Mouse (Mus musculus) brain, adult 2 months (tissue): Measurements from ENCODE around the gene Mob1b.
A peak's percentile ranks its signal among the peaks of the same experiment; 100 is the strongest.
"Not testable (repeated sequence)": the region's sequence is repeated elsewhere in the genome, so short reads cannot be mapped to it uniquely, and the experiment has no call there.

ENCODE experiments used
- DNase-seq: peaks from one replicate; pipeline ENCODE4 v3.0.0; 2011; ENCODE audit warnings: low read depth, low spot score

Gene Mob1b

DNA sequence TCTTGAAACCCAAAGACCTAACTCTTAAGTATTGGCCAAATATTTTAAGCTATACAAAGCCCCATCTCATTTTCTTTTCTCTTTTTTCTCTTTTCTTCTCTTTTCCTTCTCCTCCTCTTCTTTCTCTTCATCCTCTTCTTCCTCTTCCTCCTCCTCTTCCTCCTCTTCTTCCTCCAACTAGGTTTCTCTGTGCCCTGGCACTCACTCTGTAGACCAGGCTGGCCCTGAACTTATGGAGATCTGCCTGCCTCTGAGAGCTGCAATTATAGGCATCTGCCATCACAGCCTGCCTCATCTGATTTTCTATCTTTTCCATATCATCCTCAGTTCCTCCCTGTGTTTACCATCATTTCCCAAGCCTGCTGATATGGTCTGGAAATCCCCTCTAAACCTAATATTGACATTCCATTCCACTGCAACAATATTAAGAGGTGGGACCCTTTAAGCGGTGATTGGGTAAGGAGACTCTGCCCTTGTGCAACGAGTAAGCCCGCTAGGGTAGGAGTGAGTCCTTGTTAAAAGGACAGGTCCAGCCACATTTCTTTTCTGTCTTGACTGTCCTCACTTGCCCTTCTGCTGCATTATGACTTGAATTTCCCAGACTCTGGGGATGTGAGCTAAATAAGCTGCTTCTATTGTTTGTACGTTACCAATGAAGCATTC is 21.3 kb upstream of the Mob1b start:
- no peak for DNase-seq

DNA sequence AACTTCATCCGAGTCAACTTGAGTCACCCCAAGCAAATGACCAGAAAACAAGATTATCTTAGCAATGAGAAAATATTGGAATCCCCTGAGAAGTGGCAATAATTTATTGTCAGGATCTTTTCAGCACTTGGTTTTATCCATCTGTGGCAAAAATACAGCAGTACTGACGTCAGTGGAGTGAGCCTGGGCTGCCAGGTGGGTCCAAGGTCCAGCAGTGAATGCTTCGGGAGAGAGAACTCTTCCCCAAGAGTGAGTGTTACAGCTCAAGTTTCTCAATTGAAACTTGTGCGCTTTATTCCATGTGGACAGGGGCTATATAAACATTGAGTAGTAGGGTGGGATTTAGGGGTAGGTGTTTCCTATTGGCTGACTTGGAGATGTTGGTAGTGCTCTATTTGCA is 18.6 kb upstream of the Mob1b start:
- no peak for DNase-seq

DNA sequence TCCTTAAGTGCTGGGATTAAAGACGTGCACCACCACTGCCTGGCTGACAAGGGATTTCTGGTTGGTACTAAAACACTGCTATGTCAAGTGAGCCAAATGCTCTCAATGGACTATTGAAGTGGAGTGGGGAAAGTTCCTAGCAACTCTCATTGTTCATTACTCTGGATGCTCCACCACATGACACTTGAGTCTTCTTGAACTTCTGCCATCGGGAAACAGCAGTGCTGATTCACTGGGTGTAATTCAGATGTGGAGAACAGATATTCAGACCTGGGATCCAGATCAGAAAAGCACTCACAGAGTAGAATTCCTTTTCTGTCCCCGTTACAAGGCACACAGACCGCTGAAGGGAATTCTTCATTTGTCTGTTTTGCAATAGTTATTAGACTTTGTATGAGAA is 17.1 kb upstream of the Mob1b start:
- peak; percentile 48 for DNase-seq

DNA sequence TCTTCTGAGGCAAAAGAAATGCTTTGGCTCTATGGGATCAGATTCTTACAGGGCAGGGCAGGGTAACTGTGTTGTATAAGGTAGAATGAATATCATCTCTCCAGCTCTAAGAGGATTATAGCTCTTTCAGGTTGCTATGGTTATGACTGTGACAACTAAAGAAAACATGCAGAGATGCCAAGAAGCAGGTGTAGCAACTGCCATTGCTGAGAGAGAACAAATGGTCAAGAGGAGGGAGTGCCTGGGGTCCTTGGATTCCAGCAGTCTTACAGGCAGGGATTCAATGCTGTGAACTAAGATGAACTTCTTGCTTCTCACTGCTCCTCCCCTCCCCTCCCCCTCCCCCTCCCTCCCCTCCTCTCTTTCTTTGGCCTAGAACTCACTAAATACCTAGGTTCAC is 9.5 kb upstream of the Mob1b start:
- peak; percentile 54 for DNase-seq

DNA sequence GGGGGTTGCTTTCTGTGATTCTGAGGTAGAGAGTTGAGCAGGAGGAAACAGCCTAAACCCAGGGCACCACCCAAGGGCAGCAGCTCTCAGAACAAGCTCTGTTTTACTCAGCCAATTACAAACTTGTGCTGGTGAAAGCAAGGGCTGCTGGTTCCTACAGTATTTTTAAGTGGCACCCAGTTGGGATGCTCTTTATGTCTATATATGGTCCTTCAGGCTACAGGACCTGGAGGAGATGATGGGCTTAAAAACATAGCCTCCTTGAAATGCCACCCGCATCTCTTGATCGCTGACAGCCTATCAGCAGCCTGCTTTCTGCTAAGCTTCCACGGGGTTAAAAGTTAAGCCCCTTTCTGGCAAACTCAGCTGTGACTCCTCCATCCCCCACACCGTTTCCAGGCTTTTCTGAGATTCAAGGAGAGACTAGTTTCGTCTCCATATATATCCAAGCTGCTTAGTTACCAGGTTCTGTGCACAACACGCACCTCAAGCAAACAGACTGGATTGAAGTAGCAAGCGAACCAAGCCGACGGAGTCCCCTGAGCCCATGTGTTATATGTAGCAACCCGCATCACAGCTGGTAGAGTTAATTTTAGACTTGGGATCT is 8.9 kb upstream of the Mob1b start:
- peak; percentile 57 for DNase-seq

GRCm38 (mm10) chr5:88712328-88712727 is 8.3 kb upstream of the Mob1b start:
- no peak for DNase-seq

DNA sequence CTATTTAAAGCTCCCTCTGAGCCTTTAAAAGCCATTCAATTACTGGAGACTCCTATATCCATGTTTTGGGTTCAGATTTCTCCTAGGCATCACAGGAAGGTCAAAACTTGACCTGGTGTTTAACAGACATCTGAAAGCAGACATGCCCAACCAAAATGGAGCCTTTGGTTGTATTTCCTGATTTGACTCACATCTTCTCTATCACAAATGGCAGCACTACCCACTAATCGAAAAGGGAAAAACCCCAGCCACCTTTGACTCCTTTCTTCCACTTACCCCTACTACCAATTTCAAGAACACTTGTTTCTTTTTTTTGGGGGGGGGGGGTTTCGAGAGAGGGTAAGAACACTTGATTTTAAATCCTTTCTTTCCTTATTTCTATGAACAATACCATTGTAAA is 3.7 kb upstream of the Mob1b start:
- DNase-seq, result no peak

DNA sequence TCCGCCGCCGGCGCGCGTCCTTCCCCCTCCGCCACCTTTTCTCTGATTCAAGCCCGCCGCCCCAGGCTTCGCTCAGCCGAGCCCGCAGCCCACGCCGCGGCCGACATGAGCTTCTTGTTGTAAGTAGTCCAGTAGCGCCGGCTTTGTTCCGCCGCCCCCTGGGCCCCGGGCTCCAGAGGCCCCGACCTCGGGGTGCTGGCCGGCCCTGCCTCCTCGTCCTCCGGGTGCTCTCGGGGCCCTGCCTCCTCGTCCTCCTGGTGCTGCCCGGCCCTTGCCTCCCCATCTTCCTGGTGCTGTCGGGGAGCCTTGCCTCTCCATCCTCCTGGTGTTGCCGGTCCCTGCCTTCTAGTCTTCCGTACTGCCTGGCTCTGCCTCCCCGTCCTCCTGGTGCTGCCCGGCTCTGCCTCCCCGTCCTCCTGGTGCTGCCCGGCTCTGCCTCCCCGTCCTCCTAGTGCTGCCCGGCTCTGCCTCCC is 384 bp downstream of the Mob1b start:
- DNase-seq, result no peak

DNA sequence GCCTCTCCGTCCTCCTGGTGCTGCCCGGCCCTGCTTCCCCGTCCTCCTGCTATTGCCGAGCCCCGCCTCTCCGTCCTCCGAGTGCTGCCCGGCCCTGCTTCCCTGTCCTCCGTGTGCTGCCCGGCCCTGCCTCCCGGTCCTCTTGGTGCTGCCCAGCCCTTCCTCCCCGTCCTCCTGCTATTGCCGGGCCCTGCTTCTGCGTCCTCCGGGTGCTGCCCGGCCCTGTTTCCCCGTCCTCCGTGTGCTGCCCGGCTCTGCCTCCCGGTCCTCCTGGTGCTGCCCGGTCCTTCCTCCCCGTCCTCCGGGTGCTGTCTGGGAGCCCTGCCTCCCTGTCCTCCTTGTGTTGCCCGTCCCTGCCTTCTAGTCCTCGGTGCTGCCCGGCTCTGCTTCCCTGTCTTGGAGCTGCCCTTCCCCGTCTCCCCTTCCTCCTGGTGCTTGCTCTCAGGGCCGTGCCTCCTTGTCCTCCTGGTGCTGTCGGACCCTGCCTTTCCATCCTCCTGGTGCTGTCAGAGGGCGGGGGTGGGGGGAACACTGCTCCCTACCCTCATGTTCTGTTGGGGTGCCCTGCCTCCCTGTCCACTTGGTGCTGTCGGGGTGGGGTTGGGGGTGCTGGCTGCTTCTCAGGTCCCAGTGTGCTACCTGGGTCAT is 1.0 kb downstream of the Mob1b start:
- DNase-seq, result peak; percentile 45

GRCm38 (mm10) chr5:88722213-88722600 is 1.6 kb downstream of the Mob1b start:
- peak; percentile 39 for DNase-seq

DNA sequence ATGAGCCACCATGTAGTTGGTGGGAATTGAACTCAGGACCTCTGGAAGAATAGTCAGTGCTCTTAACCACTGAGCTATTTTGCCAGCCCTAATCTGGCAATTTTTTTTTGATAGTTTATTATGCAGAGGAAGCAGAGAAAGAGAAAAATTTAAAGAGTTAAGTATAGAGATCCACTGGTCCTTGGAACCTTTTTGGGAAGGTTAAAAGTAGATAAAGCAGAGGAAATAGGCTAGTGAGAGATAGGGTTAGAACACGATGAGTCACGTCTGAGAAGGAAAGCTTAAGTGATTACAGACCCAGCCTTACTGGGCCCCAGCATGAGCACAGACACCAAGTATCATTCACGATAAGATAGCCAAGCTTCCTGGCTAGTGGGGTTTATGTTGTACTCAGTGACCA is 3.4 kb downstream of the Mob1b start:
- DNase-seq, result no peak

- no peak for DNase-seq
Observed at GRCm38 (mm10) chr5:88727593-88728144, 7.0 kb downstream of the Mob1b start.

GRCm38 (mm10) chr5:88734786-88735185 is 14.1 kb downstream of the Mob1b start:
- no peak for DNase-seq

DNA sequence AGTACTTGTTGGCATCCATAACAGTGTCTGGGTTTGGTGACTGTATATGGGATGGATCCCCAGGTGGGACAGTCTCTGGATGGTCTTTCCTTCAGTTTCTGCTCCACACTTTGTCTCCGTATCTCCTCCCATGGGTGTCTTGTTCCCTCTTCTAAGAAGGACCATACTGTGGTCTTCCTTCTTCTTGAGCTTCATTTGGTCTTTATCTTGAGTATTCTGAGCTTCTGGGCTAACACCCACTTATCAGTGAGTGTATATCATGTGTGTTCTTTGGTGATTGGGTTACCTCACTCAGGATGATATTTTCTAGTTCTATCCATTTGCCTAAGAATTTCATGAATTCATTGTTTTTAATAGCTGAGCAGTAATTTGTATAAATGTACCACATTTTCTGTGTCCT is 20.4 kb downstream of the Mob1b start:
- DNase-seq, result not testable (repeated sequence)

DNA sequence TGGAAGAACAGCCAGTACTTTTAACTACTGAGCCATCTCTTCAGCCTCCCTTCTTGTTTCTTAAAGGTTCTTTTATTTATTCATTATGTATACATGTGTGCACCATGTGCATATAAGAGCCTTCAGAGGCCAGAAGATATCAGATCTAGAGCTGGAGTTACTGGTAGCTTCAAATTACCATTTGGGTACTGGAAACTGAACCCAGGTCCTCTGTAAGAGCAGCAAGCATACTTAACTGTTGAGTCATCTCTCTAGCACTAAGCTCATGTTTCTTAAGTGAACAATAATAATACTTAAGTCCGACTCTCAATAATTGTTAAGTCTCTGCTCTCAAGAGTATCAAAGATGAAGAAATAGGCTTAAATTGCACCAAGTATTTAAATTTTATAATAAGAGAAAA is 27.1 kb downstream of the Mob1b start:
- DNase-seq, result no peak

DNA sequence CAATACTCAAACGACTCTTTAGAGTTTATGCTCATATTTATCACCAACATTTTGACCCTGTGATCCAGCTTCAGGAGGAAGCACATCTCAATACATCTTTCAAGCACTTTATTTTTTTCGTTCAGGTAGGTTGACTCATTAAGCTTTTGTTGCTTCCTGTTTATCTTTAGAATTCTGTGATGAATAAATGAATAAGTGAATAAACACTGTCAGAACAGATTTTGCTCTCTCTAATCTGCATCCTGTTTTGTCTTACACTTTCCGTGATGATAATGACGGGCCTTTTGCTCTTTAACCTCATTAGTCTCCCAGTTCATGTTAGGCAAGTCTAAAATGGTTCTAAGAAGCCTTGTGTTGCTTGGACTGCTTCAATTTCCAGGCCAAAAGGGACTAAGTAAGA is 32.5 kb downstream of the Mob1b start:
- no peak for DNase-seq

GRCm38 (mm10) chr5:88762611-88763010 is 42.0 kb downstream of the Mob1b start:
- DNase-seq, result no peak

- no peak for DNase-seq
Observed at GRCm38 (mm10) chr5:88764430-88764986, 43.9 kb downstream of the Mob1b start.

DNA sequence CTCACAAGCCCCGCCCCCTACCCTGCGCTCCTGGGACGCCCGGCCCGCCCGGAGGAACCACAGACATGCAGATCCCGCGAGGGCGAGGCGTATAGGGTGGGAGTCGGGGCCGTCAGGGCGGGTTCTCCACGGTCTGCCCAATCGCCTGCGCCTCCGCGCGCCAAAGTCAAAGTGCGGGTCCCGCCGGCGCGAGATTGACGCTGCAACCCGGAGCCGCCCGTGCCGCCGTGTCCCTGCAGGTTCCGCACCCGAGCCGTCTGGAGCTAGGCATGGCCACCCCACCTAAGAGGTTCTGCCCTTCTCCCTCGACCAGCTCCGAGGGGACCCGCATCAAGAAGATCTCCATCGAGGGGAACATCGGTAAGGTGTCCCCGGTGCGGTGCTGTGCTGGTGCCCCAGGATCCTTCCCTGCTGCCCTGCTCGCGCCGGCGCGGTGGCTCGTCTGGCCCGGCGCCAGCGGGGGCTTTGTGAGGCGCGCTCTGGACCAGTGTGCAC is 44.4 kb downstream of the Mob1b start, which contains the start of gene Dck:
TSS of gene Dck (plus strand) at position 10 of the 495 bp plus-strand sequence.
- peak; percentile 98 for DNase-seq

GRCm38 (mm10) chr5:88765587-88765986 is 44.9 kb downstream of the Mob1b start:
- DNase-seq, result no peak

GRCm38 (mm10) chr5:88766121-88766520 is 45.5 kb downstream of the Mob1b start:
- DNase-seq, result peak; percentile 11

- DNase-seq, result no peak
Observed at GRCm38 (mm10) chr5:88766863-88767262, 46.2 kb downstream of the Mob1b start.
